Mouse (Mus musculus): ENCODE results near the gene Afap1l2. TPM values are rescaled to one million over a fixed set of nuclear protein-coding genes. Genes with fewer than 3 reads are reported as not detected.

Gene Afap1l2
- polyA plus RNA-seq, 3 experiments from 2014 or later = not detected

DNA sequence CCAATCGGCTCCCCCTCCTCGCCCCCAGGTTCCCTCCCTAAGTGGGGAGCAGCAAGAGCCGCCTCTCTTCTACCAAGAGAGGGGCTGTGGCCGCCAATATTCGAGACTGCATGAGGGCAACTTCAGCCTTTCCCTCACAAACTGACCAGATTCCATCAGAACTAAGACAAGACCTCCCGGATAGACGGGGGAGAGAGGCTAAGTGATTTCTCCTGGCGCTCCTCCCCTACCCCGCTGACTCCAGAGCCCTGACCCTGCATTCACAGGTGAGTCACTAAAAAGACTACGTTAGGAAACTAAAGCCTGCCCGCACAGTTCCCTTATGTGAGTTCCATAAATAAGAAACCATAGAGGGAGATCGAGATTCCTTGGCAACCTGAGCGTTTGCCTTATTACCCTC lies 1.2 kb downstream of the Afap1l2 start:
- no peak for ATAC-seq

DNA sequence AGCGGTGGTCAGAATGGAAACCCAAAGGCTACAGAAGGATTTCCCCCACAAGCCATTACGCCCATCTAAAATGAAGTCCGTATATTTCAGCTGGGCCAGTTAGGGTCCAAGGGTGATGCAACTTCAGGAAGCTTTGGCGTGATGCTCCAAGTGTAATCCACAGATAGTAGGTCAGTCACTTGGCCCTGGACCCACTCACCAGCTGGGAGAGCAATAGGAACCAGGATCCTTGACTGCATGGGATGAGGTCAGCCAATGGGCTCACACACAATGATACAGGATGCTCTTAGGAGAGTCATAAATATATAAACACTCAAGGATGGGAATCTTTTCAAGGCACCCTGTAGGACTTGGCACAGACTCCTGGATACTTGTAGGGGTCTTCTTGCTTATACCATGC lies 3.0 kb downstream of the Afap1l2 start:
- ATAC-seq = no peak

DNA sequence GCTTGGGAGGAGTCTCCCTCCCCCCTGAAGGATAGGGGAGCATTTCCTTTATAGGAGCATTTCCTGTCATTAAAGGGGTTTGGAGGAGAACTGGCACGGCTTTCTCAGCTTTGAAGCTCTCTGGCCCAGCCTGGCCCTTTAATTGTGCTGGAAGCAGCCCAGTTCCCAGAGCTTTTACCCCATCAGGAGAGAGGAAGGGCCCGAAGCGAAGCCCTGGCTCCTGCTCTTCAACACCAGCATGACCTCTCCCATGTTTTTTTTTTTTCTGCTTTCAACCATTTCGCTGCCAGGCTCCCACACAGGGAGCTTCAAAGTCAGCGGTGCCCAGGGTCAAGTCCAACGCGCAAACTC lies 4.6 kb downstream of the Afap1l2 start:
- no peak for ATAC-seq

DNA sequence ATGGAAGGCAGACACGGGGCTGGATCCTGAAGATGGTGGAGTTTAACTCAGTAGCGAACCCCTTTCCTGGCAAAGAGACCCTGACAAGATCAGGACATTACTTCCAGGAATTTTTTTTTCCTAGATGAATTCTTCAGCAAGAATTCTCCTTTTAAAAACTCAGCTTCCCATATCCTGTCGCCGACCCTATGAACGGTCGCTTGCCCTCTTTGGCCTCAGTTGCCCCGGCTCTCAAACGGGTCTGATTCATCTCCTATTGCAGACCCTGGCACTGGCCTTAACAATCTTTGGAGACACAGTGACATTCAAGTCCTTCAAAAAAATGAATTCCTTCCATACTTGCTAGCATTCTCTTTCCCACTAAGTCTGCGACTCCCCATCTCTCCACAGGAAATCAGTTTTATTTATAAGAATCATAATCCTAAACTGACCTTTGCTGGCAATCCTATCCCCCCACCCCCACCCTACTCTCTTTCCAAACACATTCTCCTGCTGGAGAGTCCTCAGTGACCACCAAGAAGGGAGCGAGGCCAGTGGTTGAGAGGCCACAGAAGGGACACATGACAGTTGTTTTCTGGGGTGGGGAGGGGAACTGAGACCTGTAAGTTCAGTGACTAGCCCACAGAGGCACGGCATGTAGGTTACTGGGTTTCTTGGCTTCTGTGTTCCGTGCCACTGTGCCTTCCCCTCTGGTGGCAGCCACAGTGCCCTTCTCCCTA lies 5.1 kb downstream of the Afap1l2 start:
- no peak for ATAC-seq

DNA sequence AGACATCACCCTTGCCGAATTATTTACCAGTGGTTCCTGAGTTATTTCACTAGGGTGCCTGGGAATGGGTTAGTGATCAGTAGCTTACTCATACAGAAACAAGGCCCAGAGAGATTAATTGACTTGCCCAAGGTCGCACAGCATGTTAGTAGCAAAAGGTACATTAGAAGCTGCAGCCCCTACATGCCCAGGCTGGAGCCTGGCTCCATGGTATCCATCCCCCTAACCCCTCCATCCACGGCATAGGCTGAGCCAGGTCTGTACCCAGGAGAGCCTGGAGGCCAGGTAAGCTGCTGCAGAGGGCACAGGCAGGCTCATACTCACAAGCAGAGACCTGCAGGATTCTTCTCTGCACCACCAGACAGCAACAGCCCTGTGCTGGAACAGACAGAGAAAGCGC lies 6.1 kb downstream of the Afap1l2 start:
- ATAC-seq = no peak

DNA sequence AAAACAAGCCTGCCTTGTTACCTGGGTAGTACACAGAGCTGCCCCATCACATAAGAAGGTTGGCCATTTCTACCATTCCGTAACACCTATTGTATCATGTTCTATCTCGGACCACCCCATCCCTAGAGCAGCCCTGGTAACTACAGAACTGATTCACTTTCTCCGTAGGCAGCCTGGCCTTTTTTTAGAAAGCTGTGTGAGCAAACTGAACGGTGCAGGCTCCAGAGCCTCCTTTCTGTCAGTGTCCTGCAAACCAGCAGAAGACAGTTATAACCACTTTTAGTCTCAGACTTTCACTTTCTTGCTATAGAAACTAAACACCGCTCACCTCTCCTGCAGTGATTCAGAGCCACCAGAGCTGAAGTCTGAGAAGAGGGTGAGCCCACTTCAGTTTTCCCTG lies 7.4 kb downstream of the Afap1l2 start:
- no peak for ATAC-seq

DNA sequence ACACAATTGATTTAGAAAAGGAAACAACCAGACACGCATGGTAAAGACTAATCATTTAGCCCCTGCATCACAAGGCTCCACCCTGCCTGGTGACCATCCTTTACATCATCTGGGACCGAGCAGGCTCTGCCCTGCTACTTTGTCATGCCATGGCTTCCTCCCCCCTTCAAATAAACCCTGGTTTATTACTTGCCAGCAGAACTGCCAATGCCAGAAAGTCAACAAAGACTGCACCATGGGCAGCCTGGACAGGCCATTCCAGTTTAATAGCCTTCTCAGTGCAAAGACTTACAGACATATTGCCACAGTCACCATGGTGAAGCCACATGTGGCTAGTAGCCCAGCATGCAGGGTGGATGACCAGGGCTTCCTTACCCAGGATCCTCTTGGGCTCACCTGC lies 8.2 kb downstream of the Afap1l2 start:
- no peak for ATAC-seq

DNA sequence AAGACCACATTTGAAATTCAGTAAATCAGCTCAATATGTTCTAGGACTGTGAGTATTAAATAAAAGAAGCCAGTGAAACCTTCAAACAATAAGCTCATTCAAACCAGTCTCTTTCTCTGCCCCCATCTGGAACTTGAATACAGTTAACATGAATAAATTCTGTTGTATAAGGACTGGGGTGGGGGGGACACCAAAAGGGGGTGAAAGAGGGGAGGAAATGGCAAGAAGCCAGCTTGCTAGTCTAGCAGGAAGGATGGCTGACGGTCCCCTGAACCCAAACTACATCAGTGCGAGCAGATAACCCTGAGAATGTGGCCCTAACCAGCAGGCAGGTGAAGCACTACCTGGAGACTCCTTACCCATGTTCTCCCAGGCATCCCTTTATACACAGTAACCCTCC lies 9.1 kb downstream of the Afap1l2 start:
- no peak for ATAC-seq

DNA sequence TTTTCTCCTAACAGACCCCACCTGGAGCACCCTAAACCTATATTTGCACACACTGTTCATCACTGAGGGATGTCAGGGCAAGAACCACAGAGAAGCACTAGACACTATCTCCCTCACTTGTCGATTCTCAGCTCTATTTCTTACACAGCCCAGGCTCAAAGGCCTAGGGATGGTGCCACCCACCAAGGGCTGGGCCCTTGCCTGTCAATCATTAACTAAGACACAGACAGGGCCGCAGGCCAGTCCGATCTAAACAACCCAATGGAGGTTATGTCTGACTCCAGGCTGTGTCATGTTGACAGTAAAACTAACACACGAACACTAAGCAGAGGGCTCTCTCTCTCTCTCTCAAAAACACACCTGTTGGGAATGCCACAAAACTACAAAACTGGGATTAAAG lies 9.7 kb downstream of the Afap1l2 start:
- ATAC-seq = no peak

DNA sequence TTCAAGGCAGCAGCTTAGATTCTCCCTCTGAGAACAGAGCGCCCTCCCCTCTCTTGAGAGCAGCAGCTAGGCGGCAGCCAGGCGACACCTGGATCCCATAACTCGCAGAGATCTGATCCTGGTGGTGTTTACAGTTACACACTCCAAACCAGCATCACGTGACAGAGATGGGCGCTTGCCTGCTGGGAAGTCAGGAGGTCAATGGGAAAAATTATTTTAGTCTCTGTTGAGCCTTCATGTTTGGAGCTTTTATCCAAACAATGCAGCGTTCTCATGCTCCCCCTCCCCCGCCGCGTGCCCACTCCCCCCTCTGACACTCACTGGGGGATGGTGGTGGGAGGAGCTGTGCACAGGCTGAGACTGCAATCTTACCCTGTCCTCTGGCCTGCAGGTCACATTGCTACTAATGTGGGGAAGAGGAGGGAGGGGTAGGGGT lies 10.8 kb downstream of the Afap1l2 start:
- no peak for ATAC-seq

DNA sequence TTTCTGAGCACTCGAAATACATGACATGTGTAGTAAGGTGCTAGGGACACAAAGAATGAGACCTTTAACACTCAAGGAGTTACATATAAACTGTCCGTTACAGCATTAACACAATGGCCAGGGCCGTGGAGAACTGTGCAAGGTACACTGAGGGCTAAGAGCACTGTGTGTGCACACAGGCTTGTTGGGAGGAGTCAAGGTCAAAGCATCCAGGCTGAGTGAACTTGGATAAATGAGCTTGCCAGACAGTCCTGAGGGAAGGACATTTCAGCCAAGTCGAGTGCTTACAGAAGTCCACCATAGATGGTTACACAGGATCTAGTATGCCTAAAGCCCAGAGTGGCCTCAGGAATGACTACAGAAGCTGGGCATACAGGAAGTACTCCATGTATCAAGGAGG lies 12.6 kb downstream of the Afap1l2 start:
- no peak for ATAC-seq

DNA sequence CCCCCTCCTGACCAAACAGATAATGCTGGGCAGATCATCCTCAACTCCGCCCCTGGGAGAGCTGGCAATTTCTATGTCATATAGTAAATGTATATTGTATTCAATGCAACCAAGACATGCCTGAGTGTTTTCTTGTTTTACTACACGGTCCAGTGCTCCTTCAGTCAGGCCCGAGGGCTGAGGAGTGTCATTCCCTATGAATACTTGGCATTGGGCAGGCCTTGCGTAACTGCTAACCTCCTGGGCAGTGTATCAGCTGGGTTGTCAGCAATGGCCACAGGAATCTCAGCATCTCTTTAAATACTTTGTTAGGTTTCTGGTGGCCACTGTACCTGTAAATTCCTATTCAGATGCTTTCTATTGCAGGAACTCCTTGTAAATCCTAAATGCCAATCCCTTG lies 13.4 kb downstream of the Afap1l2 start:
- ATAC-seq = no peak

DNA sequence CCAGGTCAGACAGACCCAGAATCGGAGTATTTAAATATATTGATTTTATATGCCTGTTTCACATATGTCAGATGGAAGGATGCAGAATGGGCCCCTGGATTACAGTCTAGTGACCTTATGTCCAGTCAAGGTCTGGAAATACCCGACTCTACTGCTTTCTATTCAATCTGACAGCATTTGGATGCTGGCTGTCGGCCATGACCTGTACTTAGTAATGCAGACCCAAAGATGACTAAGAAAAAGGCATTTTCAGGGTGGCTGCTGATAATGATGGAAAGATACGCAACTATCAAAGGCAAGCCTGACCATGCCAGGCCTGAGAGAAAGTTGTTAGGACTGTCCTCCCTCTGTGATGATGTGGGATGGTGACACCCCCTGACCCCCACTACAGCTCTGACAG lies 14.3 kb downstream of the Afap1l2 start:
- ATAC-seq = no peak

DNA sequence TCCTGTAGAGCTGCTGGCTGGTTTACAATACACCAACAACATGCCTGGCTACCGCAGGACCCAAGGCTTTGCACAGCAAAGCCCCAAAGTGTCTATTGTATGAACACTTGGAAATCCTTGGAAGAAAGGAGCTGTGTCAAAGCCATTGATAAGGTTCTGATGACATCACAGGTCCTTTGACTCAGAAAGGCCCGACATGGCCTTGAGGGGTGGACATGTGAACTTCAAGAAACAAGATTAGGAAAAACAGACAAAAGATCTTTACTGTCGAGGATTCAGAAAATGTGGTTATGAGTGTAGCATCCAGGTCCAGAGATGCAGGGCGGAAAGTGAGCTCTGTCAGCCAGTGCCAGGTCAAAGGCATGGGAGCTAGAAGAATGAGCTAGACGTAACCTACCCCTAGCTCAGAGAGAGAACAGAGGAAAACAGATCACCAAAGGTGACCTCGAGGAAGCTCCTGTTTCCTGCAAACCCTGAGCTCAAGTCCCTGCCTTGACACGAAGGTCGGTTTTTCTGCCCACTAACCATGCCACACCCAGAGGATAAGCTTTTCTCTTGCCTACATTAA lies 15.0 kb downstream of the Afap1l2 start:
- ATAC-seq = no peak

DNA sequence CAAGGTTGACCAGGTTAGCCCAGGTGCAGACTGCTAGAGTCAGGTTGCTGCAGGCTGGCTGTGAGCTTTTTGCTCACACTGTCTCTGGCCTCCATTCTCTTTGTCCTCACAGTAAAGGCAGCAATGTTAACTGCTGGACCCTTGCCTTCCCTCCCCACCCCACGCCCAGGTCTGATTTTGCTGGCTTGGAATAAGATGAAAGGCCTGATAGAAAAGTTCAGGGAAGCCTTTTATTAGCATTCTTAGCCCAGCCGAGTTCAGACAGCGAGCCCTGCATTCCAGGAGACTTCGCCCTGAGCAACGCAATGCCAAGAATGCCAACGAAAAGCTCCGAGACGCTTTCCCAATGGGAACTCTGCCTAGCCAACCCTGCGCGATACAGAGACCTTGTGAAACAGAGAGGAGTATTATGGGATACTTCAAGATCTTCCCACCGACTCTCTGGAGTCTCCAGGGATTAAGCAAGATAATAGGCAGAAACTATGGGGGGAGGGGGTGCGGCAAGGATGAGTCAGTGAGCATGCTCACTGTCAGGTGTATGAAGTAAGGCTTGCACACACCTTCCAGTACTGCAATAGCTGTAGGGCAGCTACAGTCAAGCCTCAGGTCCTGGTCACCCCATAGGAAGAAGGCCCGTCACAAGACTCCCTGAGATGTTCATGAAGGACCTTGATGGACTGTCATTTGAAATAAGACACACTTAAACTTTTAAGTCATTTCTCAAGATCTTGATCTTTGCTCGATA lies 17.5 kb downstream of the Afap1l2 start:
- no peak for ATAC-seq

DNA sequence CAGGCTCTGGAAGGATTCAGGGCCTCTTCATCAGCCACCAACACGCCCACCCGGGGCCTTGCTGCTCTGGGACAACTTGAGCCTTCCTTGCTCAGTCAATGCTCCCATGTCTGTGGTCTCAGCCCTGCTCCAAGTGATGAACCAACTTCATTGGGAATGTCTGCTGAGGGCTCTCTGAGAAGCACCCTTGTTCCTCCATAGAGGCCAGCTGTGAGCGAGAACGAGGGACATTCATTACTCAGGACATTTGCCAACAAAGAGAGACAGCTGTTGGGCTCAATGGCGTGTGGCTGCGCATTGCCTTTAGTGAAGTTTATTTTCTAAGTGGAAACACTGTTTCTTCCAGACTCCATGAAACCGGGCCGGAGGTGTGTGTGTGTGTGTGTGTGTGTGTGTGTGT lies 18.9 kb downstream of the Afap1l2 start:
- ATAC-seq = no peak

DNA sequence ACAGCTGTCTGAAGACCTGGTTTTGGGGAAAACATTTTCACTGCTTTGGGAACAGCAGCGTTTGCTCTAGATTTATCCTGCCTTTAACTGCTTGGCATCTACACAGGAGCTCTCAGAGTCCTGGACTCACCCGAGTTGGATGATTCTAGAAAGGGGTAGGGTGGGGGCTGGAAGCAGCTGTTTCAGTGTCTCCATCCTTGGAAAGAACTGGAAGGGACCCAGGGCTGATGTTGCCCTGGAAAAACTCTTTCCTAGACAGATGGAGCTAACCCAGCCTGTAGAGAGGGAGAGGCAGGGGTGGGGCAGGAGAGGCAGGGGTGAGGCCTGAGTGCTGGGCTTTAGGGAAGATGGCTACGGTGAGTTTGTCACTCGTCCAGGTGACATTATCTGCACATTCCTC lies 23.8 kb downstream of the Afap1l2 start:
- no peak for ATAC-seq

DNA sequence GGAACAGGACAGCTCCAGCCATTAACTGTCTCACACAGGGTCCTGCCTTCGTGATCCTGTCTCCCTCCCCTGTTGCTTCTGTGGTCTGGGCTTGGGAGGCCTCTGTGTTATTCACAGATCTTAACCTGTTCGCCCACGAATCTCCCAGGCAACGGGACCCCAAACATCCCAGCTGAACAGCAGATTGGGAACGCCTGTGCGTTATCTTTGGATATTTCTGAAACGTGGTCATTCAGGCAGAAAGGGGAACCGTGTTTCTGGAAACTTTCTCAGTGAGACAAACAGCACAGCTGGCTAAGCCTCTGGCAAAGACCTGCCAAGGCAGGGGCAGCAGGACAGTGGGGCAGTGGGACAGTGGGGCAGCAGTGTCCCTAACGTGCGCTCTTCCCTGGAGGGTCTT lies 24.3 kb downstream of the Afap1l2 start:
- no peak for ATAC-seq

DNA sequence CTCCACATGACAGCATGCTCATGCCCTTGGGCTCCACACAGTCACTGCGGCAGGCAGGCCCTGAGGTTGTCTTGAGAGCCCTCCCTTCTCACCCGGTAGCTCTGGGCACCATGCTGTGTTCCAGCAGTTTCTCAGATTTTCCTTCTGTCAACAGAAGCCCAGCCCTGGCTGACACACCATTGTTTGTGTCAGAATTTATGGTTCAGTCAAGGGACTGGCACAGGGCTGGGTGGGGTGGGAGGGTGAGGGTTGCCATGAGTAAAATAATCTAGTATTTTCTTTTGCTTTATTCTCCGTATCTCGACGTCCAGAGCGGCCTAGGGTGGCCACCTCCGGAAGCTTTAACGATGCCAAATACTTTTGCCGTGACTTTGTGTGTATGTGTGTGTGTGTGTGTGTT lies 26.3 kb downstream of the Afap1l2 start:
- no peak for ATAC-seq

DNA sequence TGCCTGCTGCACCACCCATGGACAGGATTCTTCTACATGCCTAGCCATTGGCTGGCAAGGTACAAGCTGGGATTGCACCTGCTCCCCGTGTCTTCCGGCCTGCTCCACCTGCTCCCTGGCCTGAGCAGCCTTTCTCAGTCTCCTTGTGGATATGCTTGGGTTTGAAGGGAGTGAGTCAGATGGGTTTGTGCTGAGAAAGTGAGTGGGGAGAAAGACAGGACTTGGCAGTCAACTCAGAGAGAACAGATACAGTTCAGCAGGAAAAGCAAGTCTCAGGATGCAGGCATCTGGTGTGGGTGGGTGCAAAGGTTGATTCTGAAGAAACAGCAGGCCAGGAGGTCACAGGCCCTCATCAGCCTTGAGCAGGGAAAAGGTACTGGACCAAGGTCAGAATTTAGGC lies 27.2 kb downstream of the Afap1l2 start:
- no peak for ATAC-seq

DNA sequence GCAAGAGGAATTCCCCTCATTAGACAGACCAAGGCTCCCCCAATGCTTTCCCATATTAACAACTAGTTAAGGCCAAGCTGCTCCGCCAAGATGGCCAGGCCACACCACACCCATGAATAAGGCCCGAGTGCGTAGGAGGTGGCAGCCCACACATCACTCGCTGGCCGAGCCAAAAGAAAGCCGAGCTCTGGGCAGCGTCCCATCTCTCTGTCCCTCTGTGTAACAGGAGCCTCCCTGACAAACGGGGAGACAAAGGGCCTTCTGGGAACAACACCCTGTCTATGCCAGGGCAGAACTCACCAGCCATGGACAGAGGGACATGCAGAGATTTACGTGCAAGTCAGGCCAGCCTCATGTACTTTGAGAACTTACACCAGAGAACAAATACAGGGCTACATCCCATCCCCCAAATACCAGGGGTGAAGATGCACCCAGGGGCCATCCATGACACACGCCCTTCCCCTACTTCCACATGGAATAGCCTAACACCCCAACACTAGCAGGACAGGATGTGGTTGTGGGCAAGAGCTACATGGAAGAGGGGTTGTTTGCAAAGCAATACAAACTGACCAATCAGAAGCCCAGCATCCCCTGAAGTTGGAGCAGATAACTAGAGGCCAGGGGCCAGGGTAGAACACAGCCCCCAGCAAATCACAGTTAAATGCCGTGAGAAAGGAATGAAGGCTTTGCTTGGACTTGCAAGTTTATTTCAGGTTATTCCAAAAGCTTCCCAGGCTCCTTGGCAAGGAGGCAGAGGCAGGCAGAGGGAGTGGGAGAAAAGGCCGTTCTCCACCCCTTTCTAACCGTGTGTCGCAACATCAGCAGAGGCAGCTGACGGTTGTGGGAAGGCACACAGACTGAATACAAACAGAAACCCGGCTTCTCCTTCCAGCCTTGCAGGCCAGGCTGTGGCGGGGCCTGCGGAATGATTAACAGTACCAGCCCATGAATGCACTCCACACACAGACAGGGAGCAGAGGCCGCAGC lies 30.8 kb downstream of the Afap1l2 start:
- no peak for ATAC-seq

DNA sequence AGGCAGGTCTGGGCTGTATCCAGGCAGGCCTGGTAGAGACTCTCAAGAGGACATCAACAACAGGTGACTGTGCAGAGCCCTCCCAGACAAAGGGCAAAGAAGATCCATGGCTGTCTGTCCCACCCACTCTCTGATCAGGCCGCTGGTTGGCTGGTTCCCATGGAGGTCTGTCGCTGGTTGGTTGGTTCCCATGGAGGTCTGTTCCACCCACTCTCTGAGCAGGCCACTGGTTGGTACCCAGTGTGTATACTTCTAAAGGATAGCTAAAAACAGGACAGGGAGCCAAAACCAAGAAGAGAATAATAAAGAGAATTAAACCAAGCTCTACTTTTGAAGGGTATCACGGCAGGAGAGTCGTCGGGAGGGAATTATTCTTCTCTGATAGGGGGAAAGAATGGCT lies 31.5 kb downstream of the Afap1l2 start:
- no peak for ATAC-seq

DNA sequence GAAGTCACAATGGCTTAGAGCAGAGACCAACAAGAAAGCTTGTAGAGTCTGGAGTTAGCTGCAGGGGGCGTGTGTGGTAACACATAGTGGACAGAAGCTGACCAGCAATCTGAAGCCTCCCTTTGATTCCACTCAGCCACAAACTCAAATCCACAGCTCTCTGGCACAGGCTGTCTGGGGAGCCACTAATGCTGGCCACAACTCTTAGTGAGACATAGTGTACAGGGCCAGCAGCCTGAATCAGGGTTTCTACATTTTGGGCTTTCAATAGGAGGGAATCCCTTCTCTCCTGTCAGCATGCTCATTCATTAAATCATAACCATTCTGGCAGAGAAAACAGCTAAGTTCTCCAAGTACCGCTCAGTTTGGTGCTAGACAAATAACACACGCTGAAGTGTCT lies 32.5 kb downstream of the Afap1l2 start:
- ATAC-seq = no peak

All from inflammation-experienced regulatory T-cells, adult 6 months (primary cell).